Mouse (Mus musculus) stomach, postnatal 0 days (tissue): ENCODE data around the gene Sh2d3c.

Experiments used
- CTCF ChIP-seq: IDR thresholded peaks from 2 replicates; pipeline ENCODE4 v1.5.1; 2016; ENCODE audit warnings: antibody characterized with exemption, low read depth, mild to moderate bottlenecking, moderate library complexity
- EP300 ChIP-seq: optimal IDR thresholded peaks from 2 replicates; pipeline ENCODE3; 2016; ENCODE audit warnings: antibody characterized with exemption

GRCm38 (mm10) chr2:32781710-32782109 lies 60.9 kb downstream of the Sh2d3c start:
- TF ChIP-seq EP300 (no peak), CTCF (peak; percentile 14; the same call in 1 of the 2 replicates)
